Comparison of ENCODE assay signal across 29 mouse cellular contexts in genomic region chr10:75819882-75820281, GRCm38 (mm10). TPM values are rescaled to one million over a fixed set of nuclear protein-coding genes. Genes with fewer than 3 reads are reported as not detected.
DNase-seq lines count a peak whose midpoint lies in the region; ATAC-seq and TF ChIP-seq lines count a peak whose summit lies in the region.
"Had no signal": no experiment of that assay in that cellular context is flagged by ENCODE, and none has a peak within 500 bp of the region (broad histone marks: within the 10 kb centered on the region; RNA-seq: fewer than 3 reads in every experiment).

No protein-coding gene starts in this region.

- no peak for TF ChIP-seq POLR2A in testis, adult 2 months (IDR thresholded peaks at IDR 0.05; ENCODE audit: control insufficient read depth, low read depth, low read length)

- no peaks in the 10 kb centered on the region for H3K79me3 ChIP-seq in C2C12 (ENCODE audit: low read depth)

- H3K27ac ChIP-seq in testis, adult 2 months (ENCODE audit: control insufficient read depth, insufficient read depth, low read depth, low read length), result no peak overlapping the region
- H3K27ac ChIP-seq: embryonic facial prominence, embryonic 13.5 days; embryonic facial prominence, embryonic 15.5 days; forebrain, embryonic 10.5 days; forebrain, embryonic 12.5 days had no signal

- peak overlapping the region; percentile 76 for H3K4me3 ChIP-seq in testis, adult 2 months (ENCODE audit: control insufficient read depth, low read depth, low read length)
- no peak overlapping the region for H3K4me3 ChIP-seq in C2C12 (ENCODE audit: insufficient read depth, poor library complexity, severe bottlenecking)
- H3K4me3 ChIP-seq: embryonic facial prominence, embryonic 13.5 days; embryonic facial prominence, embryonic 15.5 days; erythroblast, embryonic 14.5 days; forebrain, embryonic 10.5 days; forebrain, embryonic 12.5 days had no signal

- H3K36me3 ChIP-seq in testis, adult 2 months (ENCODE audit: control insufficient read depth, insufficient read depth, low read length), result no peaks in the 10 kb centered on the region
- no peaks in the 10 kb centered on the region for H3K36me3 ChIP-seq in C2C12 (ENCODE audit: control insufficient read depth, insufficient read depth)
- H3K36me3 ChIP-seq: embryonic facial prominence, embryonic 13.5 days; embryonic facial prominence, embryonic 15.5 days; forebrain, embryonic 10.5 days; forebrain, embryonic 12.5 days had no signal

- no peak for TF ChIP-seq CTCF in testis, adult 2 months (IDR thresholded peaks at IDR 0.05; ENCODE audit: control insufficient read depth, insufficient read depth, insufficient replicate concordance, low read depth, low read length)
- TF ChIP-seq CTCF in C2C12 (IDR thresholded peaks at IDR 0.05; ENCODE audit: control insufficient read depth, insufficient read depth, insufficient read length), result no peak

- DNase-seq in testis, postnatal 10 days (ENCODE audit: low spot score), result no peak
- no peak for DNase-seq in frontal cortex, postnatal 25 days (ENCODE audit: low spot score in 2 of 2)
- DNase-seq: adrenal gland, adult 8-10 months; adrenal gland, postnatal 14 days; adrenal gland, postnatal 36 days; B cell, adult 2 months; cerebellum, adult 11-12 months; cerebellum, adult 2 months; cerebellum, adult 9-11 months; cerebellum, postnatal 14 days; cerebellum, postnatal 36 days; embryo, embryonic 11 days had no signal

- no peaks in the 10 kb centered on the region for H3K79me2 ChIP-seq in C2C12 (ENCODE audit: control insufficient read depth, insufficient read depth)

- no peak for ATAC-seq in megakaryocyte progenitor cell, adult 5-6 weeks (replicated peaks; ENCODE audit: poor library complexity)
- ATAC-seq: activated CD4-positive, CD25-positive, alpha-beta regulatory T cell, adult 4 months; forebrain, embryonic 14.5 days; forebrain, embryonic 16.5 days had no signal

- H3K4me1 ChIP-seq in testis, adult 2 months (ENCODE audit: control insufficient read depth, insufficient read depth, low read length), result no peaks in the 10 kb centered on the region
- H3K4me1 ChIP-seq: embryonic facial prominence, embryonic 13.5 days; embryonic facial prominence, embryonic 15.5 days; forebrain, embryonic 10.5 days; forebrain, embryonic 12.5 days had no signal

- H3ac ChIP-seq in C2C12 (ENCODE audit: control insufficient read depth, insufficient read length, low read depth), result no peak overlapping the region

- no peaks in the 10 kb centered on the region for H3K27me3 ChIP-seq in testis, adult 2 months (ENCODE audit: control insufficient read depth, insufficient read depth, low read length)
- no peaks in the 10 kb centered on the region for H3K27me3 ChIP-seq in C2C12 (ENCODE audit: control insufficient read depth, insufficient read depth, insufficient read length)
- H3K27me3 ChIP-seq: embryonic facial prominence, embryonic 15.5 days; forebrain, embryonic 12.5 days had no signal

TF ChIP-seq in C2C12, 6 proteins besides CTCF, POLR2A, EP300 and RAD21:
- TF ChIP-seq CEBPB (IDR thresholded peaks at IDR 0.05; ENCODE audit: low read depth) (peak; percentile 30), MAX (IDR thresholded peaks at IDR 0.05) (no peak), MYOG (IDR thresholded peaks at IDR 0.05; ENCODE audit: control insufficient read depth, extremely low read depth, insufficient read length) (no peak), USF1 (IDR thresholded peaks at IDR 0.05; ENCODE audit: low read depth) (no peak), MYOD1 (IDR thresholded peaks at IDR 0.05; ENCODE audit: control insufficient read depth, insufficient read length, low read depth) (peak; percentile 67), FOSL1 (IDR thresholded peaks at IDR 0.05; ENCODE audit: insufficient read depth, low read length, poor library complexity, severe bottlenecking) (no peak)

RNA-seq across cellular contexts. Expression of gene Gstt4, which starts 2.5 kb away (rescaled TPM):
- 500 and 561 TPM in 2 replicates for polyA plus RNA-seq in testis, adult 2 months (2012; rRNA removed)
- not detected for polyA plus RNA-seq in C2C12 (2012; fragmentation: generic; extraction: Trizol)
- not detected in 2 replicates for total RNA-seq in megakaryocyte progenitor cell, adult 5-6 weeks (2015)
- total RNA-seq in megakaryocyte progenitor cell, adult 5-6 weeks (2017), result not detected in 2 replicates
- total RNA-seq: adrenal gland, adult 18-20 months; adrenal gland, adult 8-10 months; adrenal gland, postnatal 36 days; common myeloid progenitor, adult 5-6 weeks; ES-E14; MEL had no signal
- polyA plus RNA-seq: cerebellum, adult 2 months; embryonic facial prominence, embryonic 11.5 days; embryonic facial prominence, embryonic 13.5 days; embryonic facial prominence, embryonic 15.5 days; erythroblast, embryonic 14.5 days; forebrain, embryonic 10.5 days; forebrain, embryonic 12.5 days; forebrain, embryonic 14.5 days; forebrain, embryonic 16.5 days; frontal cortex, adult 2 months had no signal

RNA-seq across cellular contexts. Expression of gene Gstt2, which starts 17.3 kb away (rescaled TPM):
- 159 and 168 TPM in 2 replicates for polyA plus RNA-seq in testis, adult 2 months (2012; rRNA removed)
- 0.49 TPM for polyA plus RNA-seq in C2C12 (2012; fragmentation: generic; extraction: Trizol)
- total RNA-seq in megakaryocyte progenitor cell, adult 5-6 weeks (2015), result 23.8 and 24.1 TPM in 2 replicates
- 14.2 and 21.6 TPM in 2 replicates for total RNA-seq in megakaryocyte progenitor cell, adult 5-6 weeks (2017)

RNA-seq across cellular contexts. Expression of gene Gstt1, which starts 21.5 kb away (rescaled TPM):
- 7.0 and 8.9 TPM in 2 replicates for polyA plus RNA-seq in testis, adult 2 months (2012; rRNA removed)
- 0.76 TPM for polyA plus RNA-seq in C2C12 (2012; fragmentation: generic; extraction: Trizol)
- not detected in 2 replicates for total RNA-seq in megakaryocyte progenitor cell, adult 5-6 weeks (2015)
- total RNA-seq in megakaryocyte progenitor cell, adult 5-6 weeks (2017), result 2.3 TPM in 1 of 2 replicates, not detected in the other

RNA-seq across cellular contexts. Expression of gene Gstt3, which starts 38.7 kb away (rescaled TPM):
- 40.0 and 41.9 TPM in 2 replicates for polyA plus RNA-seq in testis, adult 2 months (2012; rRNA removed)
- 0.13 TPM for polyA plus RNA-seq in C2C12 (2012; fragmentation: generic; extraction: Trizol)
- 4.9 and 5.5 TPM in 2 replicates for total RNA-seq in megakaryocyte progenitor cell, adult 5-6 weeks (2015)
- total RNA-seq in megakaryocyte progenitor cell, adult 5-6 weeks (2017), result 3.2 and 4.7 TPM in 2 replicates
- polyA plus RNA-seq: erythroblast, embryonic 14.5 days had no signal

RNA-seq across cellular contexts. Expression of gene Gm20441, which starts 39.1 kb away (rescaled TPM):
- polyA plus RNA-seq in testis, adult 2 months (2012; rRNA removed), result 0.19 TPM in 1 of 2 replicates, not detected in the other
- polyA plus RNA-seq in C2C12 (2012; fragmentation: generic; extraction: Trizol), result not detected
- not detected in 2 replicates for total RNA-seq in megakaryocyte progenitor cell, adult 5-6 weeks (2015)
- not detected in 2 replicates for total RNA-seq in megakaryocyte progenitor cell, adult 5-6 weeks (2017)
- total RNA-seq: adrenal gland, adult 18-20 months; adrenal gland, adult 8-10 months; adrenal gland, postnatal 14 days; common myeloid progenitor, adult 5-6 weeks; ES-E14; MEL had no signal
- polyA plus RNA-seq: activated CD4-positive, CD25-positive, alpha-beta regulatory T cell, adult 4 months; cerebellum, adult 2 months; embryonic facial prominence, embryonic 11.5 days; embryonic facial prominence, embryonic 13.5 days; embryonic facial prominence, embryonic 15.5 days; erythroblast, embryonic 14.5 days; forebrain, embryonic 10.5 days; forebrain, embryonic 12.5 days; forebrain, embryonic 16.5 days; frontal cortex, adult 2 months had no signal

Comparison
In these comparisons a context has a peak if more than half of its experiments do, and no peak if none do; other contexts are left out.
1. RNA of gene Gstt4, which starts 2.5 kb away (polyA plus RNA-seq): 500 to 561 TPM in testis, adult 2 months; not detected in C2C12 (single experiment); every median in the first group is over 100 times any median in the second.
2. RNA of gene Gstt2, which starts 17.3 kb away (polyA plus RNA-seq): 159 to 168 TPM in testis, adult 2 months; 0.49 TPM in C2C12 (single experiment); every median in the first group is over 100 times any median in the second.